Mouse (Mus musculus): ENCODE data around the gene Unc79.

GRCm38 (mm10) chr12:103187020-103187419 lies 238.4 kb downstream of the Unc79 start:
- TF ChIP-seq CTCF (IDR thresholded peaks at IDR 0.05; ENCODE audit: insufficient read depth, low read length) (no peak), POLR2A (IDR thresholded peaks at IDR 0.05; ENCODE audit: borderline replicate concordance, extremely low read depth, low read depth, low read length) (no peak)

Data from lung, adult 2 months (tissue).